Mouse (Mus musculus): ENCODE data around the gene Zfp580. TPM values are rescaled to one million over a fixed set of nuclear protein-coding genes. Genes with fewer than 3 reads are reported as not detected.
"Not testable (repeated sequence)": the region's sequence is repeated elsewhere in the genome, so short reads cannot be mapped to it uniquely, and the experiment has no call there.

Zfp580 gene
- 0.10 and 0.26 TPM in 2 replicates for polyA plus RNA-seq (2012)

- TF ChIP-seq TAL1 (IDR thresholded peaks at IDR 0.05; ENCODE audit: low read length) (no peak), GATA1 (IDR thresholded peaks at IDR 0.05; ENCODE audit: low read length) (no peak)
- H3K4me1 ChIP-seq (ENCODE audit: control insufficient read depth): peaks cover 9% of the 10 kb centered on the region
- H3K36me3 ChIP-seq (ENCODE audit: control insufficient read depth): no peaks in the 10 kb centered on the region
- H3K27me3 ChIP-seq (ENCODE audit: control insufficient read depth): peaks cover 81% of the 10 kb centered on the region
- H3K4me3 ChIP-seq (replicated peaks): peak within 1 kb of the TSS; percentile 56
- peaks cover 21% of the 10 kb centered on the region for H3K9me3 ChIP-seq (ENCODE audit: control insufficient read depth, low read length)
These were observed at the start of gene Zfp580 for GRCm38 (mm10) chr7:5051193-5052192. Gene Zfp580, plus strand, starts transcription at chr7:5051538.

- H3K27me3 ChIP-seq (ENCODE audit: control insufficient read depth); H3K4me3 ChIP-seq (replicated peaks); H3K4me1 ChIP-seq (ENCODE audit: control insufficient read depth): not testable (repeated sequence)
- H3K9me3 ChIP-seq (ENCODE audit: control insufficient read depth, low read length): peaks cover 10% of the 10 kb centered on the region
- H3K36me3 ChIP-seq (ENCODE audit: control insufficient read depth): peaks cover 17% of the 10 kb centered on the region
These were observed 48.5 kb upstream of the Zfp580 start for GRCm38 (mm10) chr7:5002876-5003275.

- Histone ChIP-seq H3K36me3 (ENCODE audit: control insufficient read depth) (peaks cover 70% of the 10 kb centered on the region), H3K27me3 (ENCODE audit: control insufficient read depth) (no peaks in the 10 kb centered on the region), H3K4me3 (replicated peaks) (no peak overlapping the region), H3K9me3 (ENCODE audit: control insufficient read depth, low read length) (peaks cover 11% of the 10 kb centered on the region), H3K4me1 (ENCODE audit: control insufficient read depth) (peaks cover 11% of the 10 kb centered on the region)
- no peak for TF ChIP-seq GATA1 (IDR thresholded peaks at IDR 0.05; ENCODE audit: low read length)
- no peak for TF ChIP-seq TAL1 (IDR thresholded peaks at IDR 0.05; ENCODE audit: low read length)
These were observed 43.1 kb upstream of the Zfp580 start for GRCm38 (mm10) chr7:5008229-5008628.

GRCm38 (mm10) chr7:5012681-5013513, 38.4 kb upstream of the Zfp580 start:
- H3K4me1 ChIP-seq (ENCODE audit: control insufficient read depth): peaks cover 42% of the 10 kb centered on the region
- peak overlapping the region; percentile 22 for H3K4me3 ChIP-seq (replicated peaks)
- TF ChIP-seq GATA1 (IDR thresholded peaks at IDR 0.05; ENCODE audit: low read length) (no peak), TAL1 (IDR thresholded peaks at IDR 0.05; ENCODE audit: low read length) (no peak)
- H3K27me3 ChIP-seq (ENCODE audit: control insufficient read depth): no peaks in the 10 kb centered on the region
- peaks cover 21% of the 10 kb centered on the region for H3K9me3 ChIP-seq (ENCODE audit: control insufficient read depth, low read length)
- peaks cover 65% of the 10 kb centered on the region for H3K36me3 ChIP-seq (ENCODE audit: control insufficient read depth)

GRCm38 (mm10) chr7:5014251-5015117, 36.9 kb upstream of the Zfp580 start, which contains the start of the genes Zfp524 and Fiz1:
Gene Zfp524, plus strand, starts transcription at chr7:5014415.
Gene Fiz1, minus strand, starts transcription at chr7:5014697.
- Histone ChIP-seq H3K36me3 (ENCODE audit: control insufficient read depth) (peaks cover 55% of the 10 kb centered on the region), H3K4me1 (ENCODE audit: control insufficient read depth) (peaks cover 58% of the 10 kb centered on the region), H3K4me3 (replicated peaks) (peak within 1 kb of the TSS; percentile 91), H3K27me3 (ENCODE audit: control insufficient read depth) (no peaks in the 10 kb centered on the region), H3K9me3 (ENCODE audit: control insufficient read depth, low read length) (peaks cover 12% of the 10 kb centered on the region)
- TF ChIP-seq TAL1 (IDR thresholded peaks at IDR 0.05; ENCODE audit: low read length) (no peak), GATA1 (IDR thresholded peaks at IDR 0.05; ENCODE audit: low read length) (no peak)

- Histone ChIP-seq H3K36me3 (ENCODE audit: control insufficient read depth) (peaks cover 46% of the 10 kb centered on the region), H3K9me3 (ENCODE audit: control insufficient read depth, low read length) (peaks cover 12% of the 10 kb centered on the region), H3K4me1 (ENCODE audit: control insufficient read depth) (peaks cover 62% of the 10 kb centered on the region)
These were observed 36.0 kb upstream of the Zfp580 start, which contains the start of gene Gm44973 for GRCm38 (mm10) chr7:5015118-5016001. Gene Gm44973, plus strand, starts transcription at chr7:5015496.

GRCm38 (mm10) chr7:5016057-5016456, 35.3 kb upstream of the Zfp580 start:
- peaks cover 39% of the 10 kb centered on the region for H3K36me3 ChIP-seq (ENCODE audit: control insufficient read depth)
- H3K9me3 ChIP-seq (ENCODE audit: control insufficient read depth, low read length): peaks cover 12% of the 10 kb centered on the region
- peaks cover 67% of the 10 kb centered on the region for H3K4me1 ChIP-seq (ENCODE audit: control insufficient read depth)
- peak overlapping the region; percentile 91 for H3K4me3 ChIP-seq (replicated peaks)
- H3K27me3 ChIP-seq (ENCODE audit: control insufficient read depth): no peaks in the 10 kb centered on the region
- no peak for TF ChIP-seq TAL1 (IDR thresholded peaks at IDR 0.05; ENCODE audit: low read length)
- TF ChIP-seq GATA1 (IDR thresholded peaks at IDR 0.05; ENCODE audit: low read length): no peak

More at GRCm38 (mm10) chr7:5015118-5016001, 36.0 kb upstream of the Zfp580 start, which contains the start of gene Gm44973:
- H3K4me3 ChIP-seq (replicated peaks): peak within 1 kb of the TSS; percentile 91
- no peaks in the 10 kb centered on the region for H3K27me3 ChIP-seq (ENCODE audit: control insufficient read depth)
- TF ChIP-seq TAL1 (IDR thresholded peaks at IDR 0.05; ENCODE audit: low read length) (no peak), GATA1 (IDR thresholded peaks at IDR 0.05; ENCODE audit: low read length) (no peak)
